Mouse (Mus musculus) G1E (cell line): Measurements from ENCODE around the gene Cpne7.

Source experiments
- CTCF ChIP-seq: IDR thresholded peaks from 2 replicates; pipeline ENCODE4 v1.5.1; 2012; ENCODE audit warnings: low read depth, low read length, inconsistent platforms, mixed read lengths
- GATA1 ChIP-seq: IDR thresholded peaks from 2 replicates; pipeline ENCODE4 v1.6.1; 2012; ENCODE audit warnings: borderline replicate concordance, low read length, inconsistent platforms, mixed read lengths
- GATA2 ChIP-seq: IDR thresholded peaks from 2 replicates; pipeline ENCODE4 v1.6.1; 2012; ENCODE audit warnings: low read depth, low read length, inconsistent platforms, borderline replicate concordance
- TAL1 ChIP-seq: conservative IDR thresholded peaks from 2 replicates; pipeline ENCODE4 v1.6.1; 2012; ENCODE audit warnings: low read depth, low read length, inconsistent platforms, mixed read lengths

DNA sequence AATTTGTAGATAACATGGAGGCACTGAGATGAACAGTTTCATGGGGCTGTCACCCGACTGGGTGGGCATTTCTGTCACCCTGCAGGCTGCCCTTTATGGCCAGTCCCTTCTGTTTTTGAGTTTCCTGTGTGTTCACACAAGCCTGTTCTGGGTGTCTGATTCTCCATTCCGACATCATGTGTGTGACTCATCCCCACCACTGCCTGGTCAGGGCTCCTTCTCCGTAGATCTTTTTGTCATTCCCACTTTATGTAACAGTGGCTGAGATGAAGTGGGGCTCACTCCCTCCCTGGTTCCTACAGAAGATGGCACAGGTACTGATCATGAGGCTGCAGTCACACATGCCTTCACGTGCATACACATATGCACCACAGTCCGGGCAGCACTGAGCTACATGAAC, 5.5 kb downstream of the Cpne7 start:
- TF ChIP-seq GATA1: no peak
- TF ChIP-seq CTCF: no peak
- no peak for TF ChIP-seq GATA2
- no peak for TF ChIP-seq TAL1
